Mouse (Mus musculus): ENCODE measurements around the gene Th. TPM values are rescaled to one million over a fixed set of nuclear protein-coding genes. Genes with fewer than 3 reads are reported as not detected.

Th gene
- total and polyA plus RNA-seq, 2 experiments from 2014 or later: 0.15 to 0.19 TPM

DNA sequence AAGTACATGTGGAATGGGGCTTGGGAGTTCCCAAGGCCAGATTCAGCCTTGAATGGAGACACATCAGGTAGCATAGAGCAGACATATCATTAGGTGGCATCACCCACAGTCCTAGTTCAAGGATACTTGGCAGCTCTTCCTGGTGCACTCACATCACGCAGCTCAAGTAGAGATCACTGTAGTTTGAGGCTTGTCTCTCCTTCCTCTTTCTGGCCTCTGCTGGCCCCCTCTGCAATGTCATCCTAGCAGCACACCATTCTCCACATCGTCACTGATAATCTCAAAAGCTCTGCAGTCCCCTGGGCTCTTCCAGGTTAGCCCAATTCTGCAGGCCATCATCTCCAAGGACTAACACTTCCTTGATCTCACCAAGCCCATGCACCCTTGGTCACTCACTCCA is 19.2 kb downstream of the Th start:
- Histone ChIP-seq H3K4me1 (ENCODE audit: control insufficient read depth, insufficient read depth) (no peaks in the 10 kb centered on the region), H3K27me3 (ENCODE audit: control insufficient read depth, insufficient read depth, low read length) (peaks cover 26% of the 10 kb centered on the region), H3K4me3 (ENCODE audit: low read depth, low read length) (no peak overlapping the region), H3K4me2 (ENCODE audit: low read depth, low read length) (no peak overlapping the region), H3K27ac (ENCODE audit: low read depth) (no peak overlapping the region), H3K9ac (replicated peaks; ENCODE audit: low read depth, low read length) (no peak overlapping the region), H3K9me3 (replicated peaks; ENCODE audit: control insufficient read depth, low read length) (no peaks in the 10 kb centered on the region), H3K36me3 (replicated peaks; ENCODE audit: control insufficient read depth, insufficient read depth, low read length) (no peaks in the 10 kb centered on the region)
- WGBS: 69% methylated on average over 2 of the region's 2 CpGs
- ATAC-seq (ENCODE audit: insufficient read depth, low read depth) (no peak), DNase-seq (ENCODE audit: low spot score) (no peak)
- TF ChIP-seq CTCF (IDR thresholded peaks at IDR 0.05; ENCODE audit: low read depth) (no peak), EP300 (IDR thresholded peaks at IDR 0.05; ENCODE audit: low read depth) (no peak)

DNA sequence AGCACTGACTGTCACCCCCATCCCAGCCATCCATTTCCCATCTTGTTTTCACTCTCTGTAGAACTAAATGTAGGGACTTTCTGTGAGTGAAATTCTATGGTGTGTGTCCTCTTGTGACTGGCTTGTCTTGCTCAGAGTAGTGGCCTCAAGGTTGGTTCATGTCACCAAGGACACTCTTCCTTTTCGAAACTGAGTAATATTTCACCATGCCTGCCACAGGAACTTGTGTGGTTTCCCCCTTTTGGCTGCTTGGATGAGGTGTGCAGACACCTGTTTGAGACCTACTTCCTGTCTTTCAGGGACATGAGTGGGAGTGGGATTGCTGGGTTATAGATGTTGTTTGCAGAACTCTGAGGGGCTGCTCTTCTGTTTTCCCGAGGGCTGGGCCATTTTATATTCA is 20.8 kb downstream of the Th start:
- TF ChIP-seq EP300 (IDR thresholded peaks at IDR 0.05; ENCODE audit: low read depth): no peak
- TF ChIP-seq CTCF (IDR thresholded peaks at IDR 0.05; ENCODE audit: low read depth): no peak

GRCm38 (mm10) chr7:142909622-142910021 is 21.3 kb downstream of the Th start:
- H3K27ac ChIP-seq (ENCODE audit: low read depth): no peak overlapping the region
- ATAC-seq (ENCODE audit: insufficient read depth, low read depth): no peak

More for the DNA sequence above, 20.8 kb downstream of the Th start:
- ATAC-seq (ENCODE audit: insufficient read depth, low read depth) (no peak), DNase-seq (ENCODE audit: low spot score) (no peak)
- Histone ChIP-seq H3K4me2 (ENCODE audit: low read depth, low read length) (no peak overlapping the region), H3K9ac (replicated peaks; ENCODE audit: low read depth, low read length) (no peak overlapping the region), H3K27ac (ENCODE audit: low read depth) (no peak overlapping the region), H3K4me3 (ENCODE audit: low read depth, low read length) (no peak overlapping the region), H3K27me3 (ENCODE audit: control insufficient read depth, insufficient read depth, low read length) (peaks cover 20% of the 10 kb centered on the region), H3K36me3 (replicated peaks; ENCODE audit: control insufficient read depth, insufficient read depth, low read length) (no peaks in the 10 kb centered on the region), H3K9me3 (replicated peaks; ENCODE audit: control insufficient read depth, low read length) (no peaks in the 10 kb centered on the region), H3K4me1 (ENCODE audit: control insufficient read depth, insufficient read depth) (no peaks in the 10 kb centered on the region)
- 64% methylated on average over 2 of the region's 2 CpGs for WGBS

DNA sequence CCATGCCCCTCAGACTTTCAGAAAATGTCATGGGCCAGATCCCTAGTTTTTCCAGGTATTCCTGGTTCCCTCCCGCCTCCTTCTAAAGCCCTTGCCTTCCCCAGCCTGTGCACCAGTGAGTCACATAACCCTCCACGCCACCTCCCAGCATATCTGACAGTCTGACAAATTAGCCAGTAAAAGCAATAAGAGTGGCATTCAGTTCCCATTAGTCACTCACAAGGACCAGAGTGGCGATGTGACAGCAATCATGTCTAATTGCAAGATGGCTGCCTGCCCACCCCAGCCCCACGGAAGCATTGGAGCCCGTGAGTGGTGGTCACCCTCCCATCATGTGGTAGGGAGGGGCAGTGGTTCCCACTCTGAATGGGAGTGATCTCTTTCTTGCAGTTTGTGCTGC is 25.3 kb downstream of the Th start:
- 65% methylated on average over 5 of the region's 5 CpGs for WGBS
- Histone ChIP-seq H3K9me3 (replicated peaks; ENCODE audit: control insufficient read depth, low read length) (no peaks in the 10 kb centered on the region), H3K27me3 (ENCODE audit: control insufficient read depth, insufficient read depth, low read length) (peaks cover 40% of the 10 kb centered on the region), H3K36me3 (replicated peaks; ENCODE audit: control insufficient read depth, insufficient read depth, low read length) (no peaks in the 10 kb centered on the region), H3K4me3 (ENCODE audit: low read depth, low read length) (no peak overlapping the region), H3K4me1 (ENCODE audit: control insufficient read depth, insufficient read depth) (no peaks in the 10 kb centered on the region), H3K4me2 (ENCODE audit: low read depth, low read length) (no peak overlapping the region), H3K27ac (ENCODE audit: low read depth) (no peak overlapping the region), H3K9ac (replicated peaks; ENCODE audit: low read depth, low read length) (no peak overlapping the region)
- no peak for TF ChIP-seq EP300 (IDR thresholded peaks at IDR 0.05; ENCODE audit: low read depth)
- TF ChIP-seq CTCF (IDR thresholded peaks at IDR 0.05; ENCODE audit: low read depth): no peak
- no peak for ATAC-seq (ENCODE audit: insufficient read depth, low read depth)
- no peak for DNase-seq (ENCODE audit: low spot score)

More at GRCm38 (mm10) chr7:142909622-142910021, 21.3 kb downstream of the Th start:
- Histone ChIP-seq H3K9ac (replicated peaks; ENCODE audit: low read depth, low read length) (no peak overlapping the region), H3K4me1 (ENCODE audit: control insufficient read depth, insufficient read depth) (no peaks in the 10 kb centered on the region), H3K4me2 (ENCODE audit: low read depth, low read length) (no peak overlapping the region), H3K27me3 (ENCODE audit: control insufficient read depth, insufficient read depth, low read length) (peaks cover 20% of the 10 kb centered on the region), H3K36me3 (replicated peaks; ENCODE audit: control insufficient read depth, insufficient read depth, low read length) (no peaks in the 10 kb centered on the region), H3K9me3 (replicated peaks; ENCODE audit: control insufficient read depth, low read length) (no peaks in the 10 kb centered on the region), H3K4me3 (ENCODE audit: low read depth, low read length) (no peak overlapping the region)
- TF ChIP-seq EP300 (IDR thresholded peaks at IDR 0.05; ENCODE audit: low read depth) (no peak), CTCF (IDR thresholded peaks at IDR 0.05; ENCODE audit: low read depth) (peak; percentile 10; the same call in 1 of the 2 replicates)
- WGBS: 29% methylated on average over 2 of the region's 2 CpGs
- DNase-seq (ENCODE audit: low spot score): no peak

- no peak overlapping the region for H3K9ac ChIP-seq (replicated peaks; ENCODE audit: low read depth, low read length)
- no peak overlapping the region for H3K4me2 ChIP-seq (ENCODE audit: low read depth, low read length)
- H3K36me3 ChIP-seq (replicated peaks; ENCODE audit: control insufficient read depth, insufficient read depth, low read length): no peaks in the 10 kb centered on the region
- no peaks in the 10 kb centered on the region for H3K9me3 ChIP-seq (replicated peaks; ENCODE audit: control insufficient read depth, low read length)
- H3K27ac ChIP-seq (ENCODE audit: low read depth): no peak overlapping the region
- DNase-seq (ENCODE audit: low spot score) (no peak), ATAC-seq (ENCODE audit: insufficient read depth, low read depth) (no peak)
- WGBS: 67% methylated on average over 7 of the region's 7 CpGs
- H3K4me1 ChIP-seq (ENCODE audit: control insufficient read depth, insufficient read depth): no peaks in the 10 kb centered on the region
- H3K4me3 ChIP-seq (ENCODE audit: low read depth, low read length): no peak overlapping the region
- H3K27me3 ChIP-seq (ENCODE audit: control insufficient read depth, insufficient read depth, low read length): peaks cover 47% of the 10 kb centered on the region
- no peak for TF ChIP-seq EP300 (IDR thresholded peaks at IDR 0.05; ENCODE audit: low read depth)
These were observed 26.6 kb downstream of the Th start for GRCm38 (mm10) chr7:142904331-142904730.

- H3K4me2 ChIP-seq (ENCODE audit: low read depth, low read length): no peak overlapping the region
- no peak overlapping the region for H3K4me3 ChIP-seq (ENCODE audit: low read depth, low read length)
- DNase-seq (ENCODE audit: low spot score) (no peak), ATAC-seq (ENCODE audit: insufficient read depth, low read depth) (no peak)
- H3K9ac ChIP-seq (replicated peaks; ENCODE audit: low read depth, low read length): no peak overlapping the region
- no peaks in the 10 kb centered on the region for H3K9me3 ChIP-seq (replicated peaks; ENCODE audit: control insufficient read depth, low read length)
- H3K27me3 ChIP-seq (ENCODE audit: control insufficient read depth, insufficient read depth, low read length): peaks cover 61% of the 10 kb centered on the region
- H3K36me3 ChIP-seq (replicated peaks; ENCODE audit: control insufficient read depth, insufficient read depth, low read length): no peaks in the 10 kb centered on the region
- WGBS: 43% methylated on average over 4 of the region's 4 CpGs
- TF ChIP-seq CTCF (IDR thresholded peaks at IDR 0.05; ENCODE audit: low read depth) (no peak), EP300 (IDR thresholded peaks at IDR 0.05; ENCODE audit: low read depth) (no peak)
- H3K27ac ChIP-seq (ENCODE audit: low read depth): no peak overlapping the region
- H3K4me1 ChIP-seq (ENCODE audit: control insufficient read depth, insufficient read depth): no peaks in the 10 kb centered on the region
These were observed 28.0 kb downstream of the Th start for GRCm38 (mm10) chr7:142902931-142903330.

Data from heart, postnatal 0 days (tissue).